Mouse (Mus musculus): ENCODE measurements around the gene Cabp2. TPM values are rescaled to one million over a fixed set of nuclear protein-coding genes. Genes with fewer than 3 reads are reported as not detected.

Cabp2 gene
- total RNA-seq, 1 experiment, result not detected

- in situ Hi-C loops (cut with MboI; ENCODE audit: low sequenced_read_pairs in 2 of 2, unreplicated experiment in 2 of 2), result no loop called here
- DNase-seq (ENCODE audit: low read depth, low spot score), result no peak
- Histone ChIP-seq H3K36me3 (ENCODE audit: control insufficient read depth, insufficient read depth, low read length, poor library complexity, severe bottlenecking) (no peaks in the 10 kb centered on the region), H3K4me3 (ENCODE audit: insufficient read depth in 1 of 2, low read depth in 1 of 2, low read length in 2 of 2, poor library complexity in 1 of 2, severe bottlenecking in 1 of 2) (no peak overlapping the region), H3K4me1 (ENCODE audit: control insufficient read depth in 2 of 2, insufficient read depth in 2 of 2, low read length in 2 of 2, poor library complexity in 1 of 2) (peaks cover 6 to 17% of the 10 kb centered on the region in 2 experiments; a peak in 3 of 4 replicates), H3K9me3 (ENCODE audit: control insufficient read depth, insufficient read depth, low read depth, low read length) (no peaks in the 10 kb centered on the region), H3K27ac (ENCODE audit: insufficient read depth, low read depth, low read length, poor library complexity, severe bottlenecking) (no peak overlapping the region), H3K9ac (ENCODE audit: insufficient read depth, low read depth, low read length, poor library complexity, severe bottlenecking) (no peak overlapping the region)
- no peak for TF ChIP-seq ZC3H11A (IDR thresholded peaks at IDR 0.05; ENCODE audit: borderline replicate concordance, low read depth, low read length)
- TF ChIP-seq ZNF384 (IDR thresholded peaks at IDR 0.05; ENCODE audit: low read depth, low read length), result no peak
- TF ChIP-seq CHD2 (IDR thresholded peaks at IDR 0.05; ENCODE audit: low read depth, low read length), result no peak
- no peak for TF ChIP-seq HCFC1 (IDR thresholded peaks at IDR 0.05; ENCODE audit: borderline replicate concordance, insufficient read depth, low read length)
- no peak for TF ChIP-seq MAFK (IDR thresholded peaks at IDR 0.05; ENCODE audit: insufficient read depth, low read depth, low read length)
Measured at GRCm38 (mm10) chr19:4052516-4053030, 28.8 kb upstream of the Cabp2 start.

DNA sequence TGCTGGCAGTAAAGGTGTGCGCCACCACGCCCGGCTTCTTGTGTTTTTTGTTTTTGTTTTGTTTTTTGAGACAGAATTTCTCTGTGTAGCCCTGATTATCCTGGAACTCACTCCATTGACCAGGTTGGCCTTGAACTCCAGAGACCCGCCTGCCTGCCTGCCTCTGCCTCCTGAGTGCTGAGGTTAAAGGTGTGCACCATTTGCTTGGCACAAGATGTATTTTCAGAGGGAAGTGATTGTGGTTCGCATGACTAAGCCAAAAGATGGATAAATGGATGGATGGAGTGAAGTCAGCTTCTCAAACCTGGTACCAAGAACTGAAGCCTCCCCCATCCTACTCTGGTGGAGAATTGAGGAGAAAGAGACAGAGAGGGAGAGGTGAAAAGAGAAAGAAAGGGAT lies 26.8 kb upstream of the Cabp2 start:
- TF ChIP-seq MAFK (IDR thresholded peaks at IDR 0.05; ENCODE audit: insufficient read depth, low read depth, low read length), result no peak
- no peak for TF ChIP-seq ZC3H11A (IDR thresholded peaks at IDR 0.05; ENCODE audit: borderline replicate concordance, low read depth, low read length)
- TF ChIP-seq HCFC1 (IDR thresholded peaks at IDR 0.05; ENCODE audit: borderline replicate concordance, insufficient read depth, low read length), result no peak
- TF ChIP-seq ZNF384 (IDR thresholded peaks at IDR 0.05; ENCODE audit: low read depth, low read length), result no peak
- TF ChIP-seq CHD2 (IDR thresholded peaks at IDR 0.05; ENCODE audit: low read depth, low read length), result no peak
- H3K9me3 ChIP-seq (ENCODE audit: control insufficient read depth, insufficient read depth, low read depth, low read length), result no peaks in the 10 kb centered on the region
- H3K9ac ChIP-seq (ENCODE audit: insufficient read depth, low read depth, low read length, poor library complexity, severe bottlenecking), result no peak overlapping the region
- no peak overlapping the region for H3K4me3 ChIP-seq (ENCODE audit: insufficient read depth in 1 of 2, low read depth in 1 of 2, low read length in 2 of 2, poor library complexity in 1 of 2, severe bottlenecking in 1 of 2)
- H3K4me1 ChIP-seq (ENCODE audit: control insufficient read depth in 2 of 2, insufficient read depth in 2 of 2, low read length in 2 of 2, poor library complexity in 1 of 2), result peaks cover 15 to 36% of the 10 kb centered on the region in 2 experiments; a peak in 3 of 4 replicates
- in situ Hi-C loops (cut with MboI; ENCODE audit: low sequenced_read_pairs in 2 of 2, unreplicated experiment in 2 of 2), result no loop called here
- no peak for DNase-seq (ENCODE audit: low read depth, low spot score)
- H3K27ac ChIP-seq (ENCODE audit: insufficient read depth, low read depth, low read length, poor library complexity, severe bottlenecking), result no peak overlapping the region
- H3K36me3 ChIP-seq (ENCODE audit: control insufficient read depth, insufficient read depth, low read length, poor library complexity, severe bottlenecking), result no peaks in the 10 kb centered on the region

GRCm38 (mm10) chr19:4055216-4055946 lies 26.0 kb upstream of the Cabp2 start:
- in situ Hi-C loops (cut with MboI; ENCODE audit: low sequenced_read_pairs in 2 of 2, unreplicated experiment in 2 of 2), result no loop called here
- no peak for TF ChIP-seq ZC3H11A (IDR thresholded peaks at IDR 0.05; ENCODE audit: borderline replicate concordance, low read depth, low read length)
- no peak for TF ChIP-seq ZNF384 (IDR thresholded peaks at IDR 0.05; ENCODE audit: low read depth, low read length)
- no peak for TF ChIP-seq MAFK (IDR thresholded peaks at IDR 0.05; ENCODE audit: insufficient read depth, low read depth, low read length)
- no peak for TF ChIP-seq HCFC1 (IDR thresholded peaks at IDR 0.05; ENCODE audit: borderline replicate concordance, insufficient read depth, low read length)
- TF ChIP-seq CHD2 (IDR thresholded peaks at IDR 0.05; ENCODE audit: low read depth, low read length), result no peak
- no peak for DNase-seq (ENCODE audit: low read depth, low spot score)
- Histone ChIP-seq H3K4me3 (ENCODE audit: insufficient read depth in 1 of 2, low read depth in 1 of 2, low read length in 2 of 2, poor library complexity in 1 of 2, severe bottlenecking in 1 of 2) (no peak overlapping the region), H3K36me3 (ENCODE audit: control insufficient read depth, insufficient read depth, low read length, poor library complexity, severe bottlenecking) (no peaks in the 10 kb centered on the region), H3K9me3 (ENCODE audit: control insufficient read depth, insufficient read depth, low read depth, low read length) (no peaks in the 10 kb centered on the region), H3K27ac (ENCODE audit: insufficient read depth, low read depth, low read length, poor library complexity, severe bottlenecking) (no peak overlapping the region), H3K9ac (ENCODE audit: insufficient read depth, low read depth, low read length, poor library complexity, severe bottlenecking) (no peak overlapping the region; the same call in 1 of the 2 replicates), H3K4me1 (ENCODE audit: control insufficient read depth in 2 of 2, insufficient read depth in 2 of 2, low read length in 2 of 2, poor library complexity in 1 of 2) (peaks cover 16 to 36% of the 10 kb centered on the region in 2 experiments; a peak in 3 of 4 replicates)

DNA sequence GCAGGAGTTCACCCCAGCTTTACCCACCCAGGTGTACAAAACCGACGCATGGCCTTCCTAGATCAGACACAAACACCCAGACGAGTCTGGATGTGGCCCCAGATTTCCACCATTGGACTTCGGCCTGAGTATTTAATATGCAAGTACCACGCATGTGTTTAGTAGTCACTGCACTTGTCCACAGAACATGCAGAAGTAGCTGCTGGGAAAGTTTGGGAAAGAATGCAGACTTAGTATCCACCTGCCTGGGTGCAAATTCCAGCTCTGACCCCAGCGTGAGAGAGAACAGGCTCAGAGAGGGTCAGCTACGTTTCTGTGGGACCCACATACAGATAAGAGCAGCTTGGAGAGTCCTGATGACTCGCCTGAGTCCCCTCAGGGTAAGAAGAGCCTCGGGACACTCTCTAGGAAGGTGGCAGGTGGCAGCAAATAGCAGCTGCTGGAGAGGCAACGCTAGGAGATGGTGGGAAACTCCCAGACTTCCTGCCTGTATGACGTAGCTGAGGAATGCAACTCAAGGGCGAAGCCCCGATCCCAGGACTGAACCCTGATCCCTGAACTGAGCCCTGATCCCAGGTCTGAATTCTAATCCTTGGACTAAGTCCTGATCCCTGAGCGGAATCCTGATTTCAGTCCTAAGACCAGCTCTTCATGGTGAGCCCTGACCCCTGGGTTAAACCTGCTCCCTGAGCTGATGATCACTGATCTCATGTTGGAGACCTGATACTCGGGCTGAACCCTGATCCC lies 25.3 kb upstream of the Cabp2 start:
- no peaks in the 10 kb centered on the region for H3K9me3 ChIP-seq (ENCODE audit: control insufficient read depth, insufficient read depth, low read depth, low read length)
- in situ Hi-C loops (cut with MboI; ENCODE audit: low sequenced_read_pairs in 2 of 2, unreplicated experiment in 2 of 2), result no loop called here
- H3K4me1 ChIP-seq (ENCODE audit: control insufficient read depth in 2 of 2, insufficient read depth in 2 of 2, low read length in 2 of 2, poor library complexity in 1 of 2), result peaks cover 16 to 36% of the 10 kb centered on the region in 2 experiments; a peak in 3 of 4 replicates
- no peak overlapping the region for H3K4me3 ChIP-seq (ENCODE audit: insufficient read depth in 1 of 2, low read depth in 1 of 2, low read length in 2 of 2, poor library complexity in 1 of 2, severe bottlenecking in 1 of 2)
- no peak overlapping the region for H3K27ac ChIP-seq (ENCODE audit: insufficient read depth, low read depth, low read length, poor library complexity, severe bottlenecking)
- no peak for TF ChIP-seq MAFK (IDR thresholded peaks at IDR 0.05; ENCODE audit: insufficient read depth, low read depth, low read length)
- no peak for TF ChIP-seq ZC3H11A (IDR thresholded peaks at IDR 0.05; ENCODE audit: borderline replicate concordance, low read depth, low read length)
- no peak for TF ChIP-seq CHD2 (IDR thresholded peaks at IDR 0.05; ENCODE audit: low read depth, low read length)
- no peak for TF ChIP-seq HCFC1 (IDR thresholded peaks at IDR 0.05; ENCODE audit: borderline replicate concordance, insufficient read depth, low read length)
- TF ChIP-seq ZNF384 (IDR thresholded peaks at IDR 0.05; ENCODE audit: low read depth, low read length), result no peak
- DNase-seq (ENCODE audit: low read depth, low spot score), result no peak
- peak overlapping the region; percentile 19; the same call in 1 of the 2 replicates for H3K9ac ChIP-seq (ENCODE audit: insufficient read depth, low read depth, low read length, poor library complexity, severe bottlenecking)
- H3K36me3 ChIP-seq (ENCODE audit: control insufficient read depth, insufficient read depth, low read length, poor library complexity, severe bottlenecking), result no peaks in the 10 kb centered on the region
